Mouse (Mus musculus) monocyte, adult 5-6 weeks (primary cell): ENCODE results near the gene Thy1. TPM values are rescaled to one million over a fixed set of nuclear protein-coding genes. Genes with fewer than 3 reads are reported as not detected.

Experiments used
- ATAC-seq: fragments of 153-309, 156-312 bp; replicated peaks from 2 replicates; pipeline ENCODE4 v1.8.0; 2017; ENCODE audit warnings: mild to moderate bottlenecking; ENCODE audit not compliant: low TSS enrichment, insufficient number of reproducible peaks, severe bottlenecking, poor library complexity, low FRiP score
- total RNA-seq: library from RNA; stranded (forward); fragments of 200-1000, 200-491, 200-594 nt; gene quantifications from 3 replicates; pipeline ENCODE4 v1.2.3, GENCODE M21; 2017

Gene Thy1
- 14.7 to 67.2 TPM (median 34.3 TPM) in 3 replicates for total RNA-seq

GRCm38 (mm10) chr9:44042836-44043707 lies at the start of gene Thy1:
Thy1 (plus strand) TSS chr9:44043384.
- no peak for ATAC-seq

DNA sequence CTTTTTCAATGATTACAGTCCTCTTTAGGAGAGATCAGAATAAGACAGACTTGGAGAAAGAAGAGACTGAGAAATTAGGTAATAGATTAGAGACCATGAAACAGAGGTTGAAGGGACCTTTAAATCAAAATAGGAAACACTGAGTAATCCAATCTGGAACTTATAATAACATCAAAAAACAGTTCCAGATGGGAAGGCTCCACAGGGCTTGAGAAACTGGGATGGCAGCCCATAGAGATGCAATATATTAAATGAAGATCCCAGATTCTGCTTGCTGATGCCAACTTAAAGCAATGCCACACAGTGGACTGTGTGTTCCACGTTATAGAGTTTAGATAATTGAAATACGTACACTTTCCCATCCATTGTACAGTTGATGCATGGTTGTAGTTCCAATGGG lies 45.5 kb upstream of the Thy1 start:
- no peak for ATAC-seq

DNA sequence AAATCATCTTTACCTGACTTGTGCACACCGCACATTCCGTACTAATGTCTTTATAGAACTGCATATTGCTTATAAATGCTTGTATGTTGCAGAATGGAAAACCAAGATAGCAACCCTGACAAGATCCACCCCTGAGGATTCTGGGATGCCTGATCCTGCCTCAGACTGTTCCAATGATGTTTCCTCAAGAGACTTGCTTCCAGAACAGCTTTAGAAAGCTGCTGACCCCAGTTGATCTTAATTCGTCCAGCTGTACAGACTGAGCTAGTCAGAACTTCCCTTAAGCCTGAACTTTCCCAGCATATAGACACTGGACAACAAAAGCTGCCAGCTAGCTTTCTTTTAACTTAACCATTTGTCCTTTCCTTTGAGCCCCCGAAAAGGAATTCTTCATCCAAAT lies 44.3 kb upstream of the Thy1 start:
- ATAC-seq = no peak

GRCm38 (mm10) chr9:44004362-44004761 lies 38.8 kb upstream of the Thy1 start:
- no peak for ATAC-seq

DNA sequence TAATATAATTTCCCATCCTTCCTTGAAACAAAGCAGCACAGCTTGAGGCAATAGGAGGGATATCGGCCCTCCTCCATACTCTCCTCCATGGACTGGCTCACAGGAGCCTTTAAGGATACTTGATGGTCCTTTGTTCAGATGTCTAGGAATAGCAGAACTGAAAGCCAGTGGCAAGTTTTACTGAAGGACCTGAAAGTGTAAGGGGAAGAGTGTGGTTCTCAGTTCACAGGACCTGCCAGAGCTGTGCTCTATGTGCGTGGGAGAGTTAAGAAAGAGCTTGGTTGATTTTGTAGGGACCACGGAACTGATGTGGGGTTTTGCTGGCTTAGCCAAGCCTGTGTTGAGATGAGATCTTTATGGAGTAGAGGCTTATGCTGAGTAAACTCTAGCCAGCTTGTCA lies 37.9 kb upstream of the Thy1 start:
- no peak for ATAC-seq

DNA sequence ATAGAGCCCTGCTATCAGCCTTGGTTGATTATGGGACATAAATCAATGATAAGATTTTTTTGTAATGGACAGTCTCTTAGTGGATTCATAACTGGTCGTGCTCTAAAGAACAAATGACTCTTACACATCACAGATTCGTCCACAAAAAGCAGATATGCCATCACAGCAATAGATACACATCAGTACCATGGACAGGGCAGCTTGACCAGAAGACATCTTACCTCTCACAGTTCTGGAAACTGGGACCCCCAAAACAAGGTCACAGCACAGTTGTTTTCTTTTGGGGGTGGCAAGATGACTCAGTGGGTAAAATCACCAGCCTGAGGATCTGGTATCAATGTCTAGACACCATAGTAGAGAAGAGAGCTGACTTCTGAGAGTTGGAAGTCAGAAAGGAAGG lies 35.9 kb upstream of the Thy1 start:
- ATAC-seq = no peak

- ATAC-seq = no peak
Observed at GRCm38 (mm10) chr9:44007991-44008390, 35.2 kb upstream of the Thy1 start.

DNA sequence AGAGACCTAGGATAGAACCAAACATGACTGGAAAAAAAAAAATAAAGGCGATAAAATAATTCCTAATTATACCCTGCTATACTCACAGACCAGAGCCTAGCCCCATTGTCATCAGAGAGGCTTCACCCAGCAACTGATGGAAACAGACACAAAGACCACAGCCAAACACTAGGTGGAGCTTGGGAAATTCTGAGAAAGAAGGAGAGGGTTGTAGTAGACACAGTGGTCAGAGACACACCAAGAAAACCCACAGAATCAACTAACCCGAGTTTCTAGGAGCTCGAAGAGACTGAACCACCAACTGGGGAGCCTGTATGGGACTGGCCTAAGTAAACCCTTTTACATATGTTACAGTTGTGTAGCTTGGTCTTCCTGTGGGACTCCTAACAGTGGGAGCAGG lies 32.3 kb upstream of the Thy1 start:
- ATAC-seq = no peak

DNA sequence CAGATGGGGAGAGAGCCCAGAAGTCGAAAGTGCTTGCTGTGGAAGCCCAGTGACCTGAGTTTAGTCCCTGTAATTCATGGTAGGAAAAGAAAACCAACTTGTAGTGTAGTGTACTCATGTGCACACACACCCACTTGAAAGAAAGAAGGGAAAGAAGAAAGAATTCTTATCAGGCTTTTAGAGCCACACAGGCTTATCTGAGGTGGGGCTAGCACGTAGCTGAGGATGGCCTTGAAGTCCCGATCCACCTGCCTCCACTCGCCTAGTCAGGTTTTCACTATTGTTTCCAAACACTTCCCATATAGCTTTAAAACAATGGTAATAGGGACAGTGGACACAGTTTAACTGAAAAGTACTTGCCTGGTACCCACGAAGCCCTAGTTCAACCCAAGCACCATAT lies 31.5 kb upstream of the Thy1 start:
- ATAC-seq = no peak

DNA sequence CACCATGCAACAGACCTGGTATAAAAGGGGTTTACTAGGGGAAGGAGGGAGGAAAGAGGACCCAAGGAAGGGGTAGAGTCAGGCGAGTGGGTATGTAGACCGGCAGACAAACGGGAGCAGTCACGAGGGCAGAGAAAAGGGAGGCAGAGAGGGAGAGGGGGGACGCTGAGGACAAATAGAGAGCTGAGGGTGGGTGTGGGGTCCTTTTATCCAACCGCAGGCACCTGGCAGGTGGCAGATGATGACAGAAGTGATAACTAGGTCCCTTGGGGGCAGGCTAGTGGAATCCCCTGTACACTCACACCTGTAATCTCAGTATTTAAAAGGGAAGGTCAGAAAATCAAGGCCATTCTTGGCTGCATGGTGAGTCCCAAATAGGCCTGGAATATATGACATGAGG lies 31.0 kb upstream of the Thy1 start:
- no peak for ATAC-seq

GRCm38 (mm10) chr9:44012761-44013301 lies 30.4 kb upstream of the Thy1 start:
- ATAC-seq = no peak

DNA sequence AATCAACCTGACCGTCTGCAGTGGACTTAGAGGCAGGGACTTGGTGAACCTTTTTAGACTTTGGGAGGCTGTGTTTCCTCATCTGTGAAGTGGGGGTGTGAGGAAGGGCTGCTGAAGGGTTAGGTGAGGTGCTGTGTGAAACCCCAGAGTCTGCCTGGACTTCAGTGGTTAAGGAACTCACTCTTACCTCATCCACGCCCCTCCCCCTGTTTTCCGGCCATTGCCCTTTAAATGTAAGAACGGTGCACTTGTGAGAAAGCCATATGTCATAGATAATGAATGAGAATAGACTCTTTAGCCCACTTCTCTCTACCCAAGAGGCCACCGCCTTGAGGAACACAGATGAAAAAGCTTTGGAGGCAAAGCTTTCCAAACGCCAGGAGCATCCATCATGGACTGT lies 29.4 kb upstream of the Thy1 start:
- ATAC-seq = no peak

GRCm38 (mm10) chr9:44016304-44016703 lies 26.9 kb upstream of the Thy1 start:
- ATAC-seq = no peak

GRCm38 (mm10) chr9:44017846-44018245 lies 25.3 kb upstream of the Thy1 start:
- no peak for ATAC-seq

- no peak for ATAC-seq
Observed at GRCm38 (mm10) chr9:44020001-44020400, 23.2 kb upstream of the Thy1 start.

- ATAC-seq = no peak
Observed at GRCm38 (mm10) chr9:44022100-44022847, 20.9 kb upstream of the Thy1 start.

DNA sequence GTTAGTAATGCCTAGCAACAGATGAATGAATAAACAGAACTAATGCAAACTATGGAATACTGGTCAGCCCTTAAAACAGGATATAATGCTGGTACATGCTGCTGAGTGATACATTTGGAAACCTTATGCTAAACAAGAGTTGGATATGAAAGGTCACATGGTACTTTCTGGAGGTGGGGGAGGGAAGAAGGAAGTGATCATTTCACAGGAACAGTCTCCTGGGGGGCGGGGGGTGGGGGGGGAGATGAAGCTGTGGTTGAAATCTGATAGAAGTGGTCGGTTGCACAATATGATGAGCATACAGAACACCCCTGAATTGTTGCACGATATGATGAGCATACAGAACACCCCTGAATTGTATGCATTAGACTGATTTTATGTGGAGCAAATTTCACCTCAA lies 19.1 kb upstream of the Thy1 start:
- ATAC-seq = no peak

DNA sequence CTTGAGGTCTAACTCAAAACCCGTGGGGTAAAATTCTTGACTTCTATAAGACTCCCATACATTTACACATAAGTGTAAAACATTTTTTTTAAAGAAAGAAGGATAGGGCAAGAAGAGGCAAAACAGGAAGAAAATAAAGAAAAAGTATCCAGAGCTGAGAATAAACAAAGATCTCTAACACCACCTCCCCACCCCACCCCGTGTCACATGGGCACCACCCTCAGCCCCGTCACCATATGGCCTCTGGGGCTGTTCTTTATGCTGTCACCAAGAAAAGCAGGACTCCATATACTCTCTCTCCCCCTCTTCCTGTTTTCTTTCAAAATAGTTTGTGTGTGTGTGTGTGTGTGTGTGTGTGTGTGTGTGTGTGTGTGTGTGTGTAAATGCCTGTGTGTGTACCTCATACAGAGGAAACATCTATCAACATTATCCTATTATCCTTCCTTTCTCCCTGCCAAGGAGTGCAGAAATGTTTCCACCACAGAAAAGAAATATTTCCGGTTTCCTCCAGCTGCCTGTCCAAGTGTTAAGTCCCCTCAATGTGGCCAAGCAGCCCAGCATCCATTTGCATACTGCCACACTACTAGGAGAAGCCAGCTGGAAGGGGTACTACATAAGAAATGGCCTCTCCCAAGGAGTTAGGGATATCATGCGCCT lies 13.5 kb upstream of the Thy1 start:
- ATAC-seq = no peak

GRCm38 (mm10) chr9:44030646-44031045 lies 12.5 kb upstream of the Thy1 start:
- no peak for ATAC-seq
